Mouse (Mus musculus): ENCODE results near the gene Nfe2l2. TPM values are rescaled to one million over a fixed set of nuclear protein-coding genes. Genes with fewer than 3 reads are reported as not detected.
"Not testable (repeated sequence)": the region's sequence is repeated elsewhere in the genome, so short reads cannot be mapped to it uniquely, and the experiment has no call there.

Nfe2l2 gene
- polyA plus RNA-seq, 1 experiment from 2014 or later = 16.4 TPM

- not testable (repeated sequence) for H3K36me3 ChIP-seq; H3K4me3 ChIP-seq; H3K27ac ChIP-seq (replicated peaks); H3K27me3 ChIP-seq; H3K4me1 ChIP-seq (replicated peaks); H3K9ac ChIP-seq; H3K4me2 ChIP-seq; ATAC-seq (ENCODE audit: low read depth); H3K9me3 ChIP-seq
- 94% methylated on average over 14 of the region's 14 CpGs for WGBS
These were observed 70.0 kb downstream of the Nfe2l2 start for GRCm38 (mm10) chr2:75634431-75634830.

- Histone ChIP-seq H3K27me3 (no peaks in the 10 kb centered on the region), H3K27ac (replicated peaks) (no peak overlapping the region), H3K9me3 (no peaks in the 10 kb centered on the region), H3K4me3 (no peak overlapping the region), H3K36me3 (no peaks in the 10 kb centered on the region), H3K4me1 (replicated peaks) (no peaks in the 10 kb centered on the region), H3K9ac (no peak overlapping the region), H3K4me2 (no peak overlapping the region)
- no peak for ATAC-seq (ENCODE audit: low read depth)
- 73% methylated on average over 5 of the region's 5 CpGs for WGBS
These were observed 70.7 kb downstream of the Nfe2l2 start for GRCm38 (mm10) chr2:75633784-75634183.

- ATAC-seq (ENCODE audit: low read depth) = no peak
- Histone ChIP-seq H3K36me3 (no peaks in the 10 kb centered on the region), H3K4me3 (no peak overlapping the region), H3K27ac (replicated peaks) (no peak overlapping the region), H3K27me3 (no peaks in the 10 kb centered on the region), H3K4me2 (no peak overlapping the region), H3K9ac (no peak overlapping the region), H3K4me1 (replicated peaks) (no peaks in the 10 kb centered on the region), H3K9me3 (no peaks in the 10 kb centered on the region)
- 88% methylated on average over 6 of the region's 6 CpGs for WGBS
These were observed 71.1 kb downstream of the Nfe2l2 start for GRCm38 (mm10) chr2:75633381-75633780.

- Histone ChIP-seq H3K36me3 (no peaks in the 10 kb centered on the region), H3K4me1 (replicated peaks) (no peaks in the 10 kb centered on the region), H3K4me3 (no peak overlapping the region), H3K27me3 (no peaks in the 10 kb centered on the region), H3K4me2 (no peak overlapping the region), H3K27ac (replicated peaks) (no peak overlapping the region), H3K9ac (no peak overlapping the region), H3K9me3 (no peaks in the 10 kb centered on the region)
- ATAC-seq (ENCODE audit: low read depth) = no peak
- 92% methylated on average over 12 of the region's 12 CpGs for WGBS
These were observed 71.7 kb downstream of the Nfe2l2 start for GRCm38 (mm10) chr2:75632721-75633181.

- H3K4me2 ChIP-seq = no peak overlapping the region
- no peaks in the 10 kb centered on the region for H3K36me3 ChIP-seq
- H3K9ac ChIP-seq = no peak overlapping the region
- H3K9me3 ChIP-seq = no peaks in the 10 kb centered on the region
- ATAC-seq (ENCODE audit: low read depth) = no peak
- 90% methylated on average over 6 of the region's 6 CpGs for WGBS
- H3K4me3 ChIP-seq = no peak overlapping the region
- no peak overlapping the region for H3K27ac ChIP-seq (replicated peaks)
- no peaks in the 10 kb centered on the region for H3K4me1 ChIP-seq (replicated peaks)
- H3K27me3 ChIP-seq = no peaks in the 10 kb centered on the region
These were observed 72.4 kb downstream of the Nfe2l2 start for GRCm38 (mm10) chr2:75632043-75632442.

GRCm38 (mm10) chr2:75631421-75631820 is 73.0 kb downstream of the Nfe2l2 start:
- no peaks in the 10 kb centered on the region for H3K4me1 ChIP-seq (replicated peaks)
- ATAC-seq (ENCODE audit: low read depth) = no peak
- no peaks in the 10 kb centered on the region for H3K27me3 ChIP-seq
- no peaks in the 10 kb centered on the region for H3K36me3 ChIP-seq
- H3K4me3 ChIP-seq = no peak overlapping the region
- 90% methylated on average over 6 of the region's 6 CpGs for WGBS
- H3K9me3 ChIP-seq = no peaks in the 10 kb centered on the region
- no peak overlapping the region for H3K4me2 ChIP-seq
- no peak overlapping the region for H3K9ac ChIP-seq
- H3K27ac ChIP-seq (replicated peaks) = no peak overlapping the region

- Histone ChIP-seq H3K4me1 (replicated peaks) (no peaks in the 10 kb centered on the region), H3K36me3 (no peaks in the 10 kb centered on the region)
- 89% methylated on average over 8 of the region's 8 CpGs for WGBS
These were observed 76.0 kb downstream of the Nfe2l2 start for GRCm38 (mm10) chr2:75628487-75628886.

GRCm38 (mm10) chr2:75626597-75627440 is 77.6 kb downstream of the Nfe2l2 start:
- no peaks in the 10 kb centered on the region for H3K9me3 ChIP-seq
- H3K4me3 ChIP-seq = no peak overlapping the region
- no peak overlapping the region for H3K9ac ChIP-seq
- no peak for ATAC-seq (ENCODE audit: low read depth)
- no peaks in the 10 kb centered on the region for H3K4me1 ChIP-seq (replicated peaks)
- no peaks in the 10 kb centered on the region for H3K36me3 ChIP-seq
- 75% methylated on average over 6 of the region's 6 CpGs for WGBS
- no peak overlapping the region for H3K27ac ChIP-seq (replicated peaks)
- H3K27me3 ChIP-seq = no peaks in the 10 kb centered on the region
- H3K4me2 ChIP-seq = no peak overlapping the region

More at GRCm38 (mm10) chr2:75628487-75628886, 76.0 kb downstream of the Nfe2l2 start:
- H3K9me3 ChIP-seq = no peaks in the 10 kb centered on the region
- ATAC-seq (ENCODE audit: low read depth) = no peak
- H3K4me2 ChIP-seq = no peak overlapping the region
- no peak overlapping the region for H3K4me3 ChIP-seq
- no peak overlapping the region for H3K9ac ChIP-seq
- no peaks in the 10 kb centered on the region for H3K27me3 ChIP-seq
- no peak overlapping the region for H3K27ac ChIP-seq (replicated peaks)

Small RNA genes within 50 kb of the gene (microRNA-seq; reads per million reads assigned to microRNA genes)
- gene Gm24574 = not detected

Other genes with a start within 250 kb of the Nfe2l2 start
- 219 and 224 TPM in 2 replicates for gene Hnrnpa3, start 45.4 kb downstream of the Nfe2l2 start, polyA plus RNA-seq (2015; fragmentation: Nextera tagmentation; extraction: Ambion mirVana)
- gene Agps, start 127.5 kb upstream of the Nfe2l2 start, polyA plus RNA-seq (2015; fragmentation: Nextera tagmentation; extraction: Ambion mirVana) = 36.5 and 42.2 TPM in 2 replicates
- 16.0 and 16.6 TPM in 2 replicates for gene Ttc30b, start 233.9 kb upstream of the Nfe2l2 start, polyA plus RNA-seq (2015; fragmentation: Nextera tagmentation; extraction: Ambion mirVana)

Data from neural tube, embryonic 13.5 days (tissue).